Comparison of ENCODE assay signal across 14 mouse cellular contexts in the genomic region with DNA sequence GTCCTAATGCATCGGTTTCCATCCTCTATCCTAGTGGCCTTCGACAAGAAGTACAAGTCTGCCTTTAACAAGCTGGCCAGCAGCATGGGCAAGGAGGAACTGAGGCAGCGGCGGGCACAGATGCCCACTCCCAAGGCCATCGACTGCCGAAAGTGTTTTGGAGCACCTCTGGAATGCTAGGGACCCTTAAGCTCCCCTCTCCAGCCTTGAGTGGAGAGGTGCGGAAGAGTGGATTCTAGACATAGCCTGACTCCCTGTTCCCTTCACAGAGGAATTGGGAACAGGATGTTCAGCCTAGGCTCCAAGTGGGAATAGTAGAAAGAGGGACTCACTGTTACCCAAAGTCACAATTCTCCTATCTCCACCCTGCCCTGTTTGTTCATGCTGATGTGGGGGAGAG. TPM values are rescaled to one million over a fixed set of nuclear protein-coding genes. Genes with fewer than 3 reads are reported as not detected.
"Had no signal": no experiment of that assay in that cellular context is flagged by ENCODE, and none has a peak within 500 bp of the region (broad histone marks: within the 10 kb centered on the region; RNA-seq: fewer than 3 reads in every experiment).

No protein-coding gene starts in this region.

- H3K27ac ChIP-seq: kidney, embryonic 15.5 days; limb, embryonic 13.5 days; liver, embryonic 14.5 days; midbrain, embryonic 13.5 days; neural tube, embryonic 15.5 days had no signal

- H3K4me3 ChIP-seq: kidney, embryonic 15.5 days; limb, embryonic 13.5 days; midbrain, embryonic 13.5 days; myocyte; neural tube, embryonic 15.5 days had no signal

- H3K4me1 ChIP-seq: kidney, embryonic 15.5 days; limb, embryonic 13.5 days; midbrain, embryonic 13.5 days; neural tube, embryonic 15.5 days had no signal

- DNase-seq: kidney, adult 2 months; kidney, postnatal 14 days; left cerebral cortex, postnatal 4 days; lung, embryonic 14.5 days; right cerebral cortex, adult 18-20 months; right cerebral cortex, postnatal 25 days; thymus, postnatal 36 days had no signal

RNA-seq across cellular contexts. Expression of a gene that starts 36.4 kb away (rescaled TPM):
- total RNA-seq: layer of hippocampus, postnatal 25 days had no signal
